Mouse (Mus musculus): ENCODE results near the gene Rab9. TPM values are rescaled to one million over a fixed set of nuclear protein-coding genes. Genes with fewer than 3 reads are reported as not detected.
A peak's percentile ranks its signal among the peaks of the same experiment; 100 is the strongest.
"Not testable (repeated sequence)": the region's sequence is repeated elsewhere in the genome, so short reads cannot be mapped to it uniquely, and the experiment has no call there.

Gene Rab9
- 10 to 100 TPM; 17.6 to 20.6 TPM for total RNA-seq (2021)
- long read RNA-seq, experiment 1, transcript Rab9-202 (3 exons, 1,447 nt) = major isoform, 16 of 18 reads
- long read RNA-seq, experiment 1, partial matches to known transcripts = 1 of 18 reads
- long read RNA-seq, experiment 1, other reads (novel, unspliced or antisense) = 1 of 18 reads
- long read RNA-seq, experiment 2, transcript Rab9-202 (3 exons, 1,447 nt) = major isoform, 8 of 8 reads
- long read RNA-seq, experiment 2, partial matches to known transcripts = 0 of 8 reads
- long read RNA-seq, experiment 2, other reads (novel, unspliced or antisense) = 0 of 8 reads

- peak; percentile 91 for DNase-seq (ENCODE audit: low spot score)
Observed at GRCm38 (mm10) chrX:166479365-166479983, at the start of gene Rab9. Rab9 (minus strand) TSS chrX:166479867.

DNA sequence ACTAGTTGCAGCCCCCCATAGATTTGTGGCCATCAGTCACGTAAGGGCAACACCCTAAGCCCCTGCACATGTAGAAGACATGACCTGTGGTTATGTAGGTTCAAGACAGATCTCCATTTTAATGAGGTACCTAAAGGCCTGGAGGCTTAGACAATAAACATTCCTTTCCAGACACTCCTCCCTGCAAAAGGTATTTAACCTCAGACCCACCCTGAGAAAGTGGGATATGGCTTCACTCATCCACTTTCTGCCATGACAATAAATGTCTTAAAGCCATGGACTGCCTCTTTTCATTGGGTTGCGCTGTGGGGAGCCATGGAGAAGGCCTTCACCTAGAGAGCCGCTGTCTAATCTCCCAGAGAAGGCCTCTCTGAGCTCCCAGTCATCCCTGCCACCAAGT, 48.5 kb upstream of the Rab9 start:
- no peak for DNase-seq (ENCODE audit: low spot score)

DNA sequence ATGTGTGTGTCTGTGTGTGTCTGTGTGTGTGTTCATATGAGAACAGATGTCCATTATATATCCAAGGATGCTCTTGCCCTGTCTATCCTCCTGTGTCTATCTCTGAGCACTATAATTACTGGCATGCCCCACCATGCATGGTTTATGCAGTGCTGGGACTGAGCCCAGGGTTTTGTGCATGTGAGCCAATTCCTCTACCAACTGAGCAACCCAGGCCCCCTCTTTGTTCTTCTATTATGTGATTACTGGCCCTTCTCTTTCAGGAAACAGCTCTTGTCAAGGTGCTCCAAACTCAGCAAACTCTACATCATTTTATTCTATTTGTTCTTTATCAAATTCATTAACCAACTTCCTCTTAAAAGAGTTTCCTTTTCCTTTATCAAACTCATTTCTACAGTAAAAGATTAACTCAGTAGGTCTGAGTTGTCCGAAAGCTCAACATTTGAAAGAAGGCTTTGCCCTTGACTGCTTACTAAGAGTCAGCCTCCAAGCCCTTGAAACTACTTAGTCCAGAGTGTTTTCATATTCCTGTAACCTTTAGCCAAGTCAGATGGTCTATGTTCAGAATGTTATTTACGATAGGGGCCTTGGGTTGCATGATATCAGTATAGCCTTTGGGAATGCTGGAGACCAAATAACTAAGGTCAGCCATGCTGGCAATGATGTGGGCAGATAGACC, 46.1 kb upstream of the Rab9 start:
- no peak for DNase-seq (ENCODE audit: low spot score)

DNA sequence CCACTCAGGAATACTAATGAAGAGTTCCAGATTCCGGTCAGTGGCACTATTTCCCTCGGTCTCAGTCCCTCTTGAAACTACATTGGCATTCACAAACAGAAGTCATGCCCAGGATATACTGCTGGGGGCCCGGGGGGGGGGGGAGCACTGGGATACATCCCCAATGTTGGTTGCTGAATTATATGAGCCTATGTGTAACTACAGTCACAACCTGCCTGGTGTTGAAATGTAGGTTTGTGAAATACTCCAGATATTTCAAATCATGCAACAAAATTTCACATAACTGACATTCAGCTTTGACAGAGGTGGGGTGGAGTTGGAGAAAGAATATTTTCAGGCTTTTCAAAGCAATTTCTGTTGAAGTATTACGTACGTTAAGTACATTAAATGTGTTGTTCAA, 41.1 kb upstream of the Rab9 start:
- DNase-seq (ENCODE audit: low spot score) = no peak

DNA sequence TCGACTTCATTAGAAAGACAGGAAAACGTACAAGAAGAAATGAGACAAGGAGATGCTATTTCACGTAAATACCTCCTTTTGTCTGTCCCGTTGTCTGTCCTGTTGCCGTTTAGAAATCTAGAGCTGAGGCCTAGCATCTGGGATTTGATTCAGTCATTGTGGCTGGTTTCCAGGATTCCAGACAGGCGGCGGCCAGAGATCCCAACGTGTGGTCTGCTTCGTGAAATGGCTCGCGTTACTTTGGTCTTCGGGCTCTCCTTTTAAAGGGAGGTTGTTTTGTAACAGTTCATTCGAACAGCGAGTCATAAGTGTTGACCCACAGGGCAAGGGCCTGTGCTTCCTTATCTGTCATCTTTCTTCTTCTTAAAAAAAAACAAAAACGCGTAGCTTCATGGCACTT, 38.7 kb upstream of the Rab9 start, which contains the start of gene Tceanc:
Gene Tceanc, minus strand, starts transcription at position 223 of the 400 bp plus-strand sequence.
- peak; percentile 29 for DNase-seq (ENCODE audit: low spot score)

- no peak for DNase-seq (ENCODE audit: low spot score)
Observed at GRCm38 (mm10) chrX:166516631-166517030, 37.0 kb upstream of the Rab9 start.

GRCm38 (mm10) chrX:166515923-166516322, 36.3 kb upstream of the Rab9 start:
- DNase-seq (ENCODE audit: low spot score) = no peak

DNA sequence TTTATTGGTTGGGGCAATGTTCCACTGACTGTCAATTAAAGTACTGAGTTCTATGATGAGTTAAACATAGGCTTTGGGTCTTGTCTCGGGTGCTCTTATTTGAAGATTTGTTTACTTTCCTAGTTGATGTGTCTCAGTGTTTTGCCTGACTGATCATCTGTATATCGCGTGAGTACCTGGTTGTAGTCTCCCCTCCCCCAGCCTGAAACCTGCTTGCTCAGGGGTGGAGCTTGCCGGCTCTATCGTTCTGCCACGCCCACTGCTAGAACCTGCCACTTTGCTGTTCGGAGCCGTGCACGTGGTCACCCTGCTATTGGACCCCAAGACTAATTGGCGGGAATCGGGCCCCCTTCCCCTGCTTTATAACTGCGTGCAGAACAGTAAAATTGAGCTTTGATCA, 34.4 kb upstream of the Rab9 start:
- DNase-seq (ENCODE audit: low spot score) = not testable (repeated sequence)

DNA sequence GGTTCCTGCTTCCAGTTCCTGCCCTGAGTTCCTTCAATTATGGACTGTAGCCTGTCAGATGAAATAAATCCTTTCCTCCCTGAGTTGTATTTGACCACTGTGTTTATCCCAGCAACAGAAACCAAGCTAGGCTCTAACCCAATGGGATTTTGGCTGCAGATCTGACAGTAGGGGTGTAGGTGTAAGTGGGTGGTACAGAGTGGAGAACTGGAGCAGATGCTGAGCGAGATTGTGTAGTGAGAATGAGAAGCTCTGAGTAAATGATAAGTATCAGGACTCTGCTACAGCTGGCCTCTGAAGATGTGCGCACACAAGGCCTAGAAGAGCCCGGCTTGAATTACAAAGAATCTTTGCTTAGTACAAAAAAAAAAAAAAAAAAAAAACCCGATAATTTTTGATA, 32.4 kb upstream of the Rab9 start:
- no peak for DNase-seq (ENCODE audit: low spot score)

GRCm38 (mm10) chrX:166511107-166511506, 31.4 kb upstream of the Rab9 start:
- DNase-seq (ENCODE audit: low spot score) = no peak

- DNase-seq (ENCODE audit: low spot score) = peak; percentile 94
Observed at GRCm38 (mm10) chrX:166509761-166510738, 30.4 kb upstream of the Rab9 start.

DNA sequence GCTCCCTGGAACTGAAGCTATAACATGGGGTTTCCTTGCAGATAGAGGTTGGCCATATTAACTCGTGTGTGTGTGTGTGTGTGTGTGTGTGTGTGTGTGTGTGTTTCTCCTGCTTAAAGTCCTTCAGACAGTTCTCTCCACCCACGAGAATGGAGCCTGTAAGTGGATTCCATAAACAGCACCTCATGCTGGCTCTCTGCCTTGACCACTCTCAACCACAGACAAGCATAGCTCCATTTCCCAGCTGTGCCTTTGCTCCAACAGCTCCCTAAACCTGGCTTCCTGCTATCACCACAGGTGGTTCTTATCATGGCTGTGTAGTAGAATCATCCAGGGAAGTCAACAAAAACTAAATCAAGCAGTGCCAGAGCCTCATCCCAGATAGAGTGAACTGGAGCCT, 24.8 kb upstream of the Rab9 start:
- DNase-seq (ENCODE audit: low spot score) = no peak

DNA sequence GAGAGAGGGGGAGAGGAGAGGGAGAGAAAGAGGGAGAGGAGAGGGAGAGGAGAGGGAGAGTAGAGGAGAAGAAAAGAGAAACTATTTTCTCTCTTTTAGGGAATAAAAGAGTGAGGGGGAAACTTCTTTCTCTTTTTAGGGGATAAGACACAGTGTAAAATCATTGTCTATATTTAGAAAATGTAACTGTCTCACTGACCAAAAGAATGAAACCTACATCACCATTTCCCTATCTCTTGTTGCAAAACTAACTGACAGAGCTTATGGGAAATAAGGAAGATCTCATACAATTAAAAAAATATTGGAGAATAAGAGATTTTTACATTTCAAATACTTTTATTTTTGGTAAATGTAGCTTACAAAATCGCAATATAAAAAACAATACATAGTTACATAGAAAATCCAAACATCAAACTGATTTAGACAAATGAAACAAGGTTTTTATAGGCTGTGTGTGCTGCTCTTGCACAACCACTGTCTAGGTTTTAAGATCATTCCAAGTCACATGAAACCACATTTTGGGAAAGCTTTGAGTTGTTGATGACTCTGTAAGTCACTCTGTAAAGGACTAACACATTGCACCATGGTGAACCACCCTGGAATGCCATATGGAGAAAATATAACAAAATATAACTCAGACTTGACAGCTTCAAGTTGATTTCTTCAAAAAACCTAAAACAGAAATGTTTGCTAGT, 20.0 kb upstream of the Rab9 start:
- DNase-seq (ENCODE audit: low spot score) = no peak

- no peak for DNase-seq (ENCODE audit: low spot score)
Observed at GRCm38 (mm10) chrX:166497771-166498170, 18.1 kb upstream of the Rab9 start.

DNA sequence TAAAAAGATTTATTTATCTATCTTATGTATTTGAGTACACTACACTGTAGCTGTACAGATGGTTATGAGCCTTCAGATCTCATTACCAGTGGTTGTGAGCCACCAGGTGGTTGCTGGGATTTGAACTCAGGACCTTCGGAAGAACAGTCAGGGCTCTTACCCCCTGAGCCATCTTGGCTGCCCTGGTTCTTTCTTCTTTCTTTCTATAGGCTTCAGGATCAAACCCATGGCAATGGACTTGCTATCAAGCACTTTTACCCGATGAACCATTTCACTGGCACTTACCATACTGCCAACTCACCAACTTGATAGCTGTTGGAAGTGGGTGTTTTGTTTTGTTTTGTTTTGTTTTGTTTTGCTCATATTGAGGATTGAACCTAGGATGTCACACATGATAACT, 15.4 kb upstream of the Rab9 start:
- DNase-seq (ENCODE audit: low spot score) = no peak

- no peak for DNase-seq (ENCODE audit: low spot score)
Observed at GRCm38 (mm10) chrX:166478631-166479364, 869 bp downstream of the Rab9 start.

DNA sequence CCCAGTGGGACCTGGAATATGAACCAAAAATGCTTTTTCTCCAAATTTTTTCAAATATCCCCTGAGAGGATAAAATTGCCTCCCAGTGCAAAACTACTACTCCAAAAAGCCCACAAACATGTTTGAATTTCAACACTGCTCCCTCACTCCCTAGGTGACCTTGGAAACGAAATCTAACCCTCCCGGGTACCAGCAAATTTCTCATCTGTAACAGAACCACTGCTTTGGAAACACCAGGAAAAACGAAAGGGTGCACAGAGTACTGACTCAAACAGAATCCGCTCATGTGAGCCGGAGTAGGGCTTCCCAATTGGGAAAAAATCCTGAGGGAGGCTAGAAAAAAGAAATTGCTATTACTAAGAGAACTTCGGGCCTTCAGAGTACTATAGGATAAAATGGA, 2.3 kb downstream of the Rab9 start:
- no peak for DNase-seq (ENCODE audit: low spot score)

DNA sequence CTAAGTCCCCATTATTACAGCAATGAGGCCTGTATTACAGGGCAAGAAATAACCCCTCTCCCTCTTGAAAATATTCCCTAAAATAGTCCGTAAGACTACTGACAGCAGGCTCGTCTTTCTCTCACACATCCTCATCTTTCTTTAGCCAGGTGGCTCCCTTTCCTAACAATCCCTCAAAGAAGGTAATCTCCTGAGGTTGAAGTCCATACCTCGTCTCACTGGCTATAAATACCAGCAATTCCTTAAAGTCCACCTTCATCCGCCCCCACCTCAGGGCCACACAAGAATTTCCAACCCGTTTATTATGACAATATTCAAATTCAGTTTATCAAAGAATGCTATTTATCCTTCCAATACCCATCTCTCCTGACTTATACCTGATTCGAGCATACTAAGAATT, 7.1 kb downstream of the Rab9 start:
- DNase-seq (ENCODE audit: low spot score) = no peak

DNA sequence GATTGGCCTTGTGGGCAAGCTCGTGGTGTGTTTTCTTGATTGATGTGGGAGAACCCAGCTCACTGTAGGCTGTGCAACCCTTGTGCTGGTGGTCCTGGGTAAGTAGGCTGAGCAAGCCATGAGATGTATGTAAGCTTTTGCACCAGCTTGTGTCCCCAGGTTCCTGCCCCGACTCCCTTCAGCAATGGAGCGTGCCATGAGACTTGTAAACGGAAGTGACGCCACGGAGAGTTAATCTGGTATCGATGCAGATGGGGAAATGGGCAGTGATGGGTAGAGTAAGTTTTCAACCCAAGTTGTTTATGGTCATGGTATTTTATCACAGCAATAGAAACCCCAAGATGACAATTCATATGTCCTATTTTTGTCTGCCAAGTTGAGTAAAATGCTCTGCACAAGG, 11.3 kb downstream of the Rab9 start:
- no peak for DNase-seq (ENCODE audit: low spot score)

- no peak for DNase-seq (ENCODE audit: low spot score)
Observed at GRCm38 (mm10) chrX:166455525-166455924, 24.1 kb downstream of the Rab9 start.

All from gastrocnemius, adult 18-20 months (tissue).